Mouse (Mus musculus): Measurements from ENCODE around the gene Nme1. TPM values are rescaled to one million over a fixed set of nuclear protein-coding genes. Genes with fewer than 3 reads are reported as not detected.
"Not testable (repeated sequence)": the region's sequence is repeated elsewhere in the genome, so short reads cannot be mapped to it uniquely, and the experiment has no call there.

Nme1 gene
- polyA plus RNA-seq, 1 experiment = 217 TPM

DNA sequence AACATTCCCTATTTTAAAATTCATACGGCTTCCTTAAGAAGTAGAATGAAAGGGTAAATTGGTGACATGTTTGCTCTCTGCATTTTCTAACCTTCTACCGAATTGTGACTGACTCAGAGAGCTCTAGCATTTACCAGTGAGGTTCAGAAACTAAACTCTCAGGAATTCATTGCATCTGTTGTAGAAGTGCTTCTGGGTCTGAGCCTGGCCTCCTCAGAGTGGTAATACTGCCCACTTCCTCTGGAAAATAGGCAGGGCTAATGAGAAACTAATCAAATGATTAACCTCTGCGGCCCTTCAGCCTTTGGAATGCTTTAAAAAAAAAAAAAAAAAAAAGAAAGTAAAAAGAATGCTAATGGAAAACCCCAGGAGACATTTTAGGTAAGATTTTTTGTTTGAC lies 23.3 kb downstream of the Nme1 start:
- H3K27ac ChIP-seq (ENCODE audit: control insufficient read depth, insufficient read depth, low read length) = no peak overlapping the region
- no peaks in the 10 kb centered on the region for H3K4me1 ChIP-seq (replicated peaks; ENCODE audit: control insufficient read depth, insufficient read depth, low read length)
- no peaks in the 10 kb centered on the region for H3K27me3 ChIP-seq (ENCODE audit: control insufficient read depth, insufficient read depth, low read length)
- peaks cover 7% of the 10 kb centered on the region; the same call in 1 of the 2 replicates for H3K36me3 ChIP-seq (ENCODE audit: control insufficient read depth, insufficient read depth, low read length)
- TF ChIP-seq CTCF (IDR thresholded peaks at IDR 0.05; ENCODE audit: borderline replicate concordance, control insufficient read depth, extremely low read depth, insufficient read depth, low read length, poor library complexity) (no peak), POLR2A (IDR thresholded peaks at IDR 0.05; ENCODE audit: control insufficient read depth, extremely low read depth, insufficient read depth, low read length, poor library complexity) (no peak)
- WGBS = 95% methylated on average over 3 of the region's 3 CpGs
- no peak overlapping the region for H3K4me3 ChIP-seq (ENCODE audit: control insufficient read depth, insufficient read depth, low read length)
- no peak for DNase-seq

DNA sequence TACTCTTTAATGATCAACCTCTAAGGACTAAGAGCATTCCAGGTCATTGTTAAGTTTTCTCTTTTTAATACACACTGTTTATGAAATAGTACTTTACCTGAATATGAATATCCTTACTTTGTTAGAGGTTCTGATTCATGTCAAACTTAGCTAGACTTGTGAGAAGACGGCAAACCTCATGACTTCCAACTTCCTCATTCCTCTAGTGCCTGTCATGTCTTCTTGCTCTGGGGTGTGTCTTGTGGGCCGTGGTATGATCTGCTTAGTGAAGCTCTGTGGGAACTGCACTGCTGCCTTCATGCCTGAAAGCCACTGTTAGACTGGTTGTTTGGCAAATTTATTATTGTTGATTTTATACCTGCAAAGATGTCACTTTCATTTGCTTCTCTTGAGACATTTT lies 27.4 kb downstream of the Nme1 start:
- H3K4me1 ChIP-seq (replicated peaks; ENCODE audit: control insufficient read depth, insufficient read depth, low read length) = no peaks in the 10 kb centered on the region
- no peaks in the 10 kb centered on the region for H3K27me3 ChIP-seq (ENCODE audit: control insufficient read depth, insufficient read depth, low read length)
- H3K4me3 ChIP-seq (ENCODE audit: control insufficient read depth, insufficient read depth, low read length) = no peak overlapping the region
- no peak overlapping the region for H3K27ac ChIP-seq (ENCODE audit: control insufficient read depth, insufficient read depth, low read length)
- TF ChIP-seq CTCF (IDR thresholded peaks at IDR 0.05; ENCODE audit: borderline replicate concordance, control insufficient read depth, extremely low read depth, insufficient read depth, low read length, poor library complexity) (no peak), POLR2A (IDR thresholded peaks at IDR 0.05; ENCODE audit: control insufficient read depth, extremely low read depth, insufficient read depth, low read length, poor library complexity) (no peak)
- DNase-seq = no peak
- peaks cover 17% of the 10 kb centered on the region for H3K36me3 ChIP-seq (ENCODE audit: control insufficient read depth, insufficient read depth, low read length)
- 29% methylated on average over 2 of the region's 2 CpGs for WGBS

DNA sequence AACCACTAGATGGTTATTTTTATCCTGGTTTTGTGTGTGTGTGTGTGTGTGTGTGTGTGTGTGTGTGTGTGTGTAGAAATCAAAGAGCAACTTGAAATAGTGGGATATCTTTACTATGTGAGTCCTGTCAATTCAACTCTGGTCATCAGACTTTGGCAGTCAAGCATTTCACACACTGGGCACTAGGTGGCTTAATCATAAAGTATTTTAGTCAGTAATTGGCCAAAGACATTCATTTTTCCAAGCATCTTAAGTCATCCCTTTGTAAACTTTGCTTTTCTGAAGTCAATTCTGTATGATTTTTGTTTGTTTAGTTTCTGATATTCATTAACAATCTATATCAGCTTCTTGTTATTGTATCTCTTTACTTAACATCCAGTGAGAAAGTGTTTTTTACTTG lies 39.2 kb downstream of the Nme1 start:
- Histone ChIP-seq H3K36me3 (ENCODE audit: control insufficient read depth, insufficient read depth, low read length) (peaks cover 72% of the 10 kb centered on the region), H3K27me3 (ENCODE audit: control insufficient read depth, insufficient read depth, low read length) (no peaks in the 10 kb centered on the region), H3K27ac (ENCODE audit: control insufficient read depth, insufficient read depth, low read length) (no peak overlapping the region), H3K4me3 (ENCODE audit: control insufficient read depth, insufficient read depth, low read length) (no peak overlapping the region), H3K4me1 (replicated peaks; ENCODE audit: control insufficient read depth, insufficient read depth, low read length) (no peaks in the 10 kb centered on the region)
- DNase-seq = no peak
- no peak for TF ChIP-seq POLR2A (IDR thresholded peaks at IDR 0.05; ENCODE audit: control insufficient read depth, extremely low read depth, insufficient read depth, low read length, poor library complexity)
- TF ChIP-seq CTCF (IDR thresholded peaks at IDR 0.05; ENCODE audit: borderline replicate concordance, control insufficient read depth, extremely low read depth, insufficient read depth, low read length, poor library complexity) = no peak

DNA sequence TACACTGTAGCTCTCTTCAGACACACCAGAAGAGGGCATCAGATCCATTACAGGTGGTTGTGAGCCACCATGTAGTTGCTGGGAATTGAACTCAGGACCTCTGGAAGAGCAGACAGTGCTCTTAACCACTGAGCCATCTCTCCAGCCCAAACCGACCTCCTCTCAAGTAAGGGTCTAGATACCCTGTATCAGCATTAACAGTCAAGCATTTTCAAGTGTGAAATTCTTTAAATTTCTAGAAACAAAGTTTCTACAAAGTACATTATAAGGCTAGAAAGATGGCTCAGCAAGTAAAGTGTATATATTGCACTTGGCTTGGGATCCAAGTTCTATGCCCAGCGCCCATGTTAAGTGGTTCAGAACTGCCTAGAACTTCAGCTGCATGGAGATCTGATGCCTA lies 53.3 kb downstream of the Nme1 start:
- H3K4me1 ChIP-seq (replicated peaks; ENCODE audit: control insufficient read depth, insufficient read depth, low read length); DNase-seq; H3K27me3 ChIP-seq (ENCODE audit: control insufficient read depth, insufficient read depth, low read length); H3K4me3 ChIP-seq (ENCODE audit: control insufficient read depth, insufficient read depth, low read length); H3K27ac ChIP-seq (ENCODE audit: control insufficient read depth, insufficient read depth, low read length): not testable (repeated sequence)
- peaks cover 84% of the 10 kb centered on the region for H3K36me3 ChIP-seq (ENCODE audit: control insufficient read depth, insufficient read depth, low read length)
- WGBS = 96% methylated on average over 2 of the region's 2 CpGs

DNA sequence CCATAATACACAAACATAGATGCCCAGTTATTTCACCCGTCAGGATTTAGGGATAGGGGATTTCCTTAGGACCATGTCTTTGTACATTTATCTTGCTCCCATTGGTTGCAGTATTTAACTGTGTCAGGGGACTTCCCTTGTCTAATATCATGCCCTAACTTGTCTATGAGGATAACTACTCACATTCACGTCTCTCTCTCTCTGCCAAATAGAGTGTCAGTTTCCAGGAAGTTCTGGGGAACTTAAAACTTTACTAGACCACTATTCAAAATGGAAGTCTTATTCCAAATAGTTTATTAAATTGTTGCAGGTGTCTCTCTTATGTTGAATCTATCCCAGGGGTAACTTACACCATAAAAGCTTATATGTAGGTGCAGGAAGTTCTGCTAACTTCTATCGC lies 56.7 kb downstream of the Nme1 start:
- H3K27ac ChIP-seq (ENCODE audit: control insufficient read depth, insufficient read depth, low read length) = no peak overlapping the region
- no peak overlapping the region for H3K4me3 ChIP-seq (ENCODE audit: control insufficient read depth, insufficient read depth, low read length)
- peaks cover 81% of the 10 kb centered on the region for H3K36me3 ChIP-seq (ENCODE audit: control insufficient read depth, insufficient read depth, low read length)
- 97% methylated on average over 3 of the region's 3 CpGs for WGBS
- no peaks in the 10 kb centered on the region for H3K4me1 ChIP-seq (replicated peaks; ENCODE audit: control insufficient read depth, insufficient read depth, low read length)
- DNase-seq = no peak
- no peaks in the 10 kb centered on the region for H3K27me3 ChIP-seq (ENCODE audit: control insufficient read depth, insufficient read depth, low read length)
- TF ChIP-seq CTCF (IDR thresholded peaks at IDR 0.05; ENCODE audit: borderline replicate concordance, control insufficient read depth, extremely low read depth, insufficient read depth, low read length, poor library complexity) (no peak), POLR2A (IDR thresholded peaks at IDR 0.05; ENCODE audit: control insufficient read depth, extremely low read depth, insufficient read depth, low read length, poor library complexity) (no peak)

DNA sequence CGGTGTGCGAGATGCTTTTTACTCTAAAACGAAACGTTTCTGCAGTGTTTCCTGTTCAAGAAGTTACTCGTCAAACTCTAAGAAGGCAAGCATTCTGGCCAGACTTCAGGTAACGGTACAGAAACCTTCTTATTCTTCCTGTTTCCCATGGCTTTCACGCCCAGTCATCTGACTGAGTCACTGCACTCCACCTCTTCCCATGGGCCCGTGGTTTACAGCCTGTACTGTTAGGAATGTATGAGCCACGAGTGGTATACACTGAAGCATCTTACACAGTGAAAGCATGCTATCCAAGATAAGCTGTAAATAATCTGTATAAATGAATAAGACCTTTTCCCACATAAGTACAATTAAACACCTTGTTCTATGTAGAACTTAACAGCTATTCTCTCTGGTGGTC lies 59.5 kb downstream of the Nme1 start:
- TF ChIP-seq POLR2A (IDR thresholded peaks at IDR 0.05; ENCODE audit: control insufficient read depth, extremely low read depth, insufficient read depth, low read length, poor library complexity) (no peak), CTCF (IDR thresholded peaks at IDR 0.05; ENCODE audit: borderline replicate concordance, control insufficient read depth, extremely low read depth, insufficient read depth, low read length, poor library complexity) (no peak)
- Histone ChIP-seq H3K36me3 (ENCODE audit: control insufficient read depth, insufficient read depth, low read length) (peaks cover 62% of the 10 kb centered on the region), H3K4me3 (ENCODE audit: control insufficient read depth, insufficient read depth, low read length) (no peak overlapping the region), H3K4me1 (replicated peaks; ENCODE audit: control insufficient read depth, insufficient read depth, low read length) (no peaks in the 10 kb centered on the region), H3K27ac (ENCODE audit: control insufficient read depth, insufficient read depth, low read length) (no peak overlapping the region), H3K27me3 (ENCODE audit: control insufficient read depth, insufficient read depth, low read length) (no peaks in the 10 kb centered on the region)
- WGBS = 86% methylated on average over 9 of the region's 9 CpGs
- no peak for DNase-seq

DNA sequence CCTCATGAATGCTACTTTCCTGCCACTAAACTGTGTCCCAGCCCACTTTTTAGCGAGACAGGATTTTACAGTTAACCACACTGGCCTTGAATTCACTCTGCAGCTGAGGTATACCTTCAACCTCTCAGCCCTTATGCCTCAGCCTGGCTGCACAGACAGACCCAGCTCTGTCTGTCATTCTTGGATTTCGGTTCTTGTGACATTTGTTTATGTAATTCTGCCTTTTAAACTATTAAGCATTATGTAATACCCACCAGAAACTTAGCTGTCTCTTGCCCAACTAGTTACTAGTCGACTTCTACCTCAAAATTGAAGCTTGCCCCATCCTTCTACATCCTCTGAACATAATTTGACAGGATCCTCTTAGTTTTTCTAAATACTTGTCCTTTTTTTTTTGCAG lies 60.5 kb downstream of the Nme1 start:
- Histone ChIP-seq H3K4me1 (replicated peaks; ENCODE audit: control insufficient read depth, insufficient read depth, low read length) (no peaks in the 10 kb centered on the region), H3K27ac (ENCODE audit: control insufficient read depth, insufficient read depth, low read length) (no peak overlapping the region), H3K36me3 (ENCODE audit: control insufficient read depth, insufficient read depth, low read length) (peaks cover 53% of the 10 kb centered on the region), H3K4me3 (ENCODE audit: control insufficient read depth, insufficient read depth, low read length) (no peak overlapping the region), H3K27me3 (ENCODE audit: control insufficient read depth, insufficient read depth, low read length) (no peaks in the 10 kb centered on the region)
- 88% methylated on average over 3 of the region's 3 CpGs for WGBS
- no peak for DNase-seq
- TF ChIP-seq CTCF (IDR thresholded peaks at IDR 0.05; ENCODE audit: borderline replicate concordance, control insufficient read depth, extremely low read depth, insufficient read depth, low read length, poor library complexity) (no peak), POLR2A (IDR thresholded peaks at IDR 0.05; ENCODE audit: control insufficient read depth, extremely low read depth, insufficient read depth, low read length, poor library complexity) (no peak)

Other genes with a start within 250 kb of the Nme1 start
- 7.5 and 7.8 TPM in 2 replicates for gene Utp18, start 82.8 kb downstream of the Nme1 start, polyA plus RNA-seq (2012; rRNA removed)
- gene Mbtd1, start 82.7 kb downstream of the Nme1 start, polyA plus RNA-seq (2012; rRNA removed) = 17.1 and 17.4 TPM in 2 replicates
- gene Nme2, start 12.3 kb downstream of the Nme1 start, polyA plus RNA-seq (2012; rRNA removed) = 151 and 178 TPM in 2 replicates
- 8.1 and 16.1 TPM in 2 replicates for gene Gm20390, start 228 bp downstream of the Nme1 start, polyA plus RNA-seq (2012; rRNA removed)
- 22.0 and 32.6 TPM in 2 replicates for gene Spag9, start 27.6 kb upstream of the Nme1 start, polyA plus RNA-seq (2012; rRNA removed)
- 21.4 and 27.4 TPM in 2 replicates for gene Tob1, start 242.9 kb upstream of the Nme1 start, polyA plus RNA-seq (2012; rRNA removed)

Data from thymus, adult 2 months (tissue).